Comparison of ENCODE assay signal across 8 mouse cellular contexts in genomic region chr8:121730646-121731045, GRCm38 (mm10). TPM values are rescaled to one million over a fixed set of nuclear protein-coding genes. Genes with fewer than 3 reads are reported as not detected.
DNase-seq lines count a peak whose midpoint lies in the region; ATAC-seq and TF ChIP-seq lines count a peak whose summit lies in the region.

No protein-coding gene starts in this region.

- peak; percentile 39; the same call in 1 of the 2 replicates for ATAC-seq in hindbrain, embryonic 13.5 days (ENCODE audit: low FRiP score)
- ATAC-seq in monocyte, adult 5-6 weeks (replicated peaks; ENCODE audit: insufficient number of reproducible peaks, low FRiP score, low TSS enrichment, poor library complexity, severe bottlenecking): no peak

- peak overlapping the region; percentile 76 for H3K27ac ChIP-seq in hindbrain, embryonic 13.5 days
- no peak overlapping the region for H3K27ac ChIP-seq in thymus, adult 2 months (ENCODE audit: control insufficient read depth, insufficient read depth, low read length)

- H3K36me3 ChIP-seq in hindbrain, embryonic 13.5 days: peaks cover 6% of the 10 kb centered on the region; the same call in 1 of the 2 replicates
- no peaks in the 10 kb centered on the region for H3K36me3 ChIP-seq in thymus, adult 2 months (ENCODE audit: control insufficient read depth, insufficient read depth, low read length)

- peak overlapping the region; percentile 67 for H3K4me2 ChIP-seq in hindbrain, embryonic 13.5 days

- no peak for TF ChIP-seq POLR2A in thymus, adult 2 months (IDR thresholded peaks at IDR 0.05; ENCODE audit: control insufficient read depth, extremely low read depth, insufficient read depth, low read length, poor library complexity)

- no peak for TF ChIP-seq CTCF in thymus, adult 2 months (IDR thresholded peaks at IDR 0.05; ENCODE audit: borderline replicate concordance, control insufficient read depth, extremely low read depth, insufficient read depth, low read length, poor library complexity)

- DNase-seq in layer of hippocampus, postnatal 10 days (ENCODE audit: low spot score in 2 of 2): peak; percentile 36 to 44
- no peak for DNase-seq in layer of hippocampus, postnatal 36 days
- DNase-seq in cerebellum, postnatal 10 days: peak; percentile 54 to 65
- peak; percentile 41 for DNase-seq in neural tube, embryonic 10.5 days (ENCODE audit: extremely low spot score, low spot score)
- no peak for DNase-seq in spleen, postnatal 10 days (ENCODE audit: low spot score in 2 of 2)
- no peak for DNase-seq in thymus, adult 2 months

- peaks cover 42% of the 10 kb centered on the region for H3K4me1 ChIP-seq in hindbrain, embryonic 13.5 days (replicated peaks)
- no peaks in the 10 kb centered on the region for H3K4me1 ChIP-seq in thymus, adult 2 months (replicated peaks; ENCODE audit: control insufficient read depth, insufficient read depth, low read length)

- peak overlapping the region; percentile 81 for H3K4me3 ChIP-seq in hindbrain, embryonic 13.5 days
- H3K4me3 ChIP-seq in thymus, adult 2 months (ENCODE audit: control insufficient read depth, insufficient read depth, low read length): no peak overlapping the region

- no peaks in the 10 kb centered on the region for H3K9me3 ChIP-seq in hindbrain, embryonic 13.5 days

- under 1% methylated on average over 37 of the region's 37 CpGs for WGBS in hindbrain, embryonic 13.5 days
- WGBS in thymus, adult 2 months: 10% methylated on average over 37 of the region's 37 CpGs

- peak overlapping the region; percentile 90 for H3K9ac ChIP-seq in hindbrain, embryonic 13.5 days

- peaks cover 62% of the 10 kb centered on the region for H3K27me3 ChIP-seq in hindbrain, embryonic 13.5 days
- H3K27me3 ChIP-seq in thymus, adult 2 months (ENCODE audit: control insufficient read depth, insufficient read depth, low read length): no peaks in the 10 kb centered on the region; the same call in 1 of the 2 replicates

RNA-seq across cellular contexts. Expression of gene Jph3, which starts 1.2 kb away (rescaled TPM):
- total RNA-seq in layer of hippocampus, postnatal 10 days (2021): 100 to 1,000 TPM; 155 TPM
- 100 to 1,000 TPM; 310 to 313 TPM for total RNA-seq in layer of hippocampus, postnatal 36 days (2021)
- polyA plus RNA-seq in hindbrain, embryonic 13.5 days (2015; fragmentation: Nextera tagmentation; extraction: Ambion mirVana): 87.0 and 90.0 TPM in 2 replicates
- total RNA-seq in monocyte, adult 5-6 weeks (2017): not detected in 3 replicates
- 0.07 TPM in 1 of 2 replicates, not detected in the other for polyA plus RNA-seq in thymus, adult 2 months (2012; rRNA removed)

Comparison
In these comparisons a context has a peak if more than half of its experiments do, and no peak if none do; other contexts are left out.
1. DNase-seq: peak in layer of hippocampus, postnatal 10 days (2 of 2), cerebellum, postnatal 10 days (2 of 2) and neural tube, embryonic 10.5 days (single experiment); none in layer of hippocampus, postnatal 36 days (0 of 2), spleen, postnatal 10 days (0 of 2) and thymus, adult 2 months (single experiment).
2. RNA of gene Jph3, which starts 1.2 kb away (total RNA-seq): 310 to 313 TPM in layer of hippocampus, postnatal 36 days and 155 TPM in layer of hippocampus, postnatal 10 days; not detected in monocyte, adult 5-6 weeks; every median in the first group is over 100 times any median in the second.